Mouse (Mus musculus): ENCODE measurements around the gene Grk5.
A peak's percentile ranks its signal among the peaks of the same experiment; 100 is the strongest.
"Not testable (repeated sequence)": the region's sequence is repeated elsewhere in the genome, so short reads cannot be mapped to it uniquely, and the experiment has no call there.

Grk5 gene

GRCm38 (mm10) chr19:60915236-60915635 lies 25.7 kb downstream of the Grk5 start:
- DNase-seq = peak; percentile 48

- no peak for DNase-seq
Measured at GRCm38 (mm10) chr19:60915862-60916261, 26.3 kb downstream of the Grk5 start.

GRCm38 (mm10) chr19:60916869-60917570 lies 27.5 kb downstream of the Grk5 start:
- DNase-seq = no peak

GRCm38 (mm10) chr19:60924534-60924933 lies 35.0 kb downstream of the Grk5 start:
- DNase-seq = not testable (repeated sequence)

- DNase-seq = no peak
Measured at GRCm38 (mm10) chr19:60935001-60935400, 45.5 kb downstream of the Grk5 start.

- peak; percentile 86 for DNase-seq
Measured at GRCm38 (mm10) chr19:60939954-60940379, 50.4 kb downstream of the Grk5 start.

GRCm38 (mm10) chr19:60940866-60941265 lies 51.3 kb downstream of the Grk5 start:
- no peak for DNase-seq

- peak; percentile 91 for DNase-seq
Measured at GRCm38 (mm10) chr19:60945801-60946311, 56.3 kb downstream of the Grk5 start.

GRCm38 (mm10) chr19:60946656-60947055 lies 57.1 kb downstream of the Grk5 start:
- peak; percentile 77 for DNase-seq

- no peak for DNase-seq
Measured at GRCm38 (mm10) chr19:60948996-60949395, 59.4 kb downstream of the Grk5 start.

- peak; percentile 91 for DNase-seq
Measured at GRCm38 (mm10) chr19:60950056-60950869, 60.7 kb downstream of the Grk5 start.

GRCm38 (mm10) chr19:60955131-60955530 lies 65.6 kb downstream of the Grk5 start:
- no peak for DNase-seq

- no peak for DNase-seq
Measured at GRCm38 (mm10) chr19:60955712-60956111, 66.2 kb downstream of the Grk5 start.

GRCm38 (mm10) chr19:60956198-60956750 lies 66.7 kb downstream of the Grk5 start:
- peak; percentile 62 for DNase-seq

- DNase-seq = peak; percentile 74
Measured at GRCm38 (mm10) chr19:60959706-60960230, 70.2 kb downstream of the Grk5 start.

- DNase-seq = peak; percentile 56
Measured at GRCm38 (mm10) chr19:60962358-60963061, 73.0 kb downstream of the Grk5 start.

- no peak for DNase-seq
Measured at GRCm38 (mm10) chr19:60967909-60968308, 78.4 kb downstream of the Grk5 start.

GRCm38 (mm10) chr19:60970406-60970805 lies 80.9 kb downstream of the Grk5 start:
- DNase-seq = no peak

- DNase-seq = peak; percentile 52
Measured at GRCm38 (mm10) chr19:60971598-60971997, 82.0 kb downstream of the Grk5 start.

GRCm38 (mm10) chr19:60972281-60973015 lies 82.9 kb downstream of the Grk5 start:
- peak; percentile 82 for DNase-seq

- no peak for DNase-seq
Measured at GRCm38 (mm10) chr19:60973508-60973907, 84.0 kb downstream of the Grk5 start.

GRCm38 (mm10) chr19:60979581-60979980 lies 90.0 kb downstream of the Grk5 start:
- DNase-seq = no peak

All from lung, postnatal 36 days (tissue).